Mouse (Mus musculus): ENCODE results near the gene Rec114. TPM values are rescaled to one million over a fixed set of nuclear protein-coding genes. Genes with fewer than 3 reads are reported as not detected.

Gene Rec114
- polyA plus RNA-seq, 1 experiment from 2014 or later = 1.3 TPM

DNA sequence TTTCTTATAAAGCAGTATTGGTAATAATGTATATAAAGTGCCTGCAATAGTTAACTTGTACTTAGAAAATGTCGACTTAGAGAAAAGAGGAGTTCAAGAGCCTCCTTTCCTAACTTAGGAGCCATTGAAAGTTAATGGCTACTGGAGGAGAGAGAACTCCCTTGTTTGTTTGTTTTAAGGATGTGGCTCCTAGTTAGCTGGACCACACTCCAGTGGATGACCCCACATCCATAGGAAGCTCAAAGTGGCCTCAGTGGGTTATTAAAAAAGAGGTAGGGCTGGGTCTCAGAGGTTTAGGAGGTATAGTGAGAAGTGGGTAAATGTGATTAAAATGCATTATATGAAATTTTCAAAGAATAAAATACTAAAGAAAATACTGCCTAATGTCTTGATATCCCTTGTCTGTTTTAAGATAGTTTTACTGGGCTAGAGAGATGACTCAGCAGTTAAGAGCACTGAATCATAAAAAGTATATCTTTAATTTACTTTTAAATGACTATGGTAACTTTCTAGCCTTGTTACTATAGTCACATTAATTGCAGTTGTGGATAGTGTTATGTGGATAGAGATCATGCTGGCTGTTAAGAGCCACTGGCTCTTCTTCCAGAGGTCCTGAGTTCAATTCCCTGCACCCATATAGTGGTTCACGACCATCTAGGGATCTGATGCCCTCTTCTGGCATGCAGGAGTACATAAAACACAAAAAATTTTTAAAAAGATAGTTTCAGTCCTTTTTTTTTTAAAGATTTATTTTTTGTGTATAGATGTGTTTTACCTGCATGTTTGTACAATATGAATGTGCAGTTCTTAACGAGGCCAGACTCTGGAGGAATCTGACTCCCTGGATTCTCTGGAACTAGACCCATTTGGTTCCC lies 128.5 kb downstream of the Rec114 start:
- 87% methylated on average over 3 of the region's 3 CpGs for WGBS
- H3K27ac ChIP-seq = no peak overlapping the region
- no peak overlapping the region for H3K4me3 ChIP-seq (replicated peaks)
- no peaks in the 10 kb centered on the region for H3K9me3 ChIP-seq
- H3K27me3 ChIP-seq = no peaks in the 10 kb centered on the region
- no peak overlapping the region for H3K4me2 ChIP-seq (replicated peaks)
- ATAC-seq = no peak
- H3K36me3 ChIP-seq = no peaks in the 10 kb centered on the region
- H3K9ac ChIP-seq (replicated peaks) = no peak overlapping the region
- H3K4me1 ChIP-seq (replicated peaks) = no peaks in the 10 kb centered on the region

DNA sequence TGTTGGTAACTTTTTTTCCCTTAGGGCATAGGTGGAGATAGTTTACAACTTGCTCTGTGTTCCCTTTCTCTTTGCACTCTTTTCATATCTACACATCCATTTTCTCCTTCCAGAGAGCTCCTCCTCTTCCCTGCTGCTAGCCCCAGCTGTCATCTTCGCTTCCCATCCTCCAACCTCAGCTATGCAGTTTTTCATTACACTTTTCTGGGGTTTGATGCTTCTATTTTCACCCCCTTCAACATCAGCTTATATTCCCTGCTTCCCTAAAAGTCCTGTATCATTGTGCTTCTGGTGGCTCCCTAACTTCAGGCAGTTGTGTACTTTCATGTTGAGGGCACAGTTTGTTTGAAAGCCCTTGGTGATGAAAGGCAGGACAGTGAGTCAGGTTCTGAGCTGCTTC lies 130.0 kb downstream of the Rec114 start:
- Histone ChIP-seq H3K36me3 (no peaks in the 10 kb centered on the region), H3K9me3 (no peaks in the 10 kb centered on the region), H3K4me3 (replicated peaks) (no peak overlapping the region), H3K9ac (replicated peaks) (no peak overlapping the region), H3K4me1 (replicated peaks) (no peaks in the 10 kb centered on the region), H3K27ac (no peak overlapping the region), H3K4me2 (replicated peaks) (no peak overlapping the region), H3K27me3 (no peaks in the 10 kb centered on the region)
- ATAC-seq = no peak
- WGBS = 87% methylated on average over 1 of the region's 1 CpGs

Other genes with a start within 250 kb of the Rec114 start
- gene Cd276, start 188.5 kb downstream of the Rec114 start, polyA plus RNA-seq (2015; fragmentation: Nextera tagmentation; extraction: Ambion mirVana) = 31.3 and 33.9 TPM in 2 replicates
- 99.1 and 110 TPM in 2 replicates for gene Nptn, start 161.7 kb downstream of the Rec114 start, polyA plus RNA-seq (2015; fragmentation: Nextera tagmentation; extraction: Ambion mirVana)
- gene Hcn4, start 79.4 kb upstream of the Rec114 start, polyA plus RNA-seq (2015; fragmentation: Nextera tagmentation; extraction: Ambion mirVana) = 2.8 and 3.7 TPM in 2 replicates